Mouse (Mus musculus) MEL (cell line): ENCODE results near the gene 1700001O22Rik. TPM values are rescaled to one million over a fixed set of nuclear protein-coding genes. Genes with fewer than 3 reads are reported as not detected.
A peak's percentile ranks its signal among the peaks of the same experiment; 100 is the strongest.

Experiments used
- DNase-seq: peaks from one replicate; pipeline ENCODE4 v3.0.0; 2011; ENCODE audit warnings: low read depth, low spot score
- H3K27ac ChIP-seq: 2 replicates; pipeline ENCODE4 v1.5.1; 2012; ENCODE audit warnings: low read depth, mild to moderate bottlenecking, control low read depth, low read length, moderate library complexity; ENCODE audit not compliant: control insufficient read depth
- H3K27me3 ChIP-seq, 2 experiments: fragments of 150-350 bp in 1 of 2; sonication (generic) in 1 of 2; 2 replicates each; pipeline ENCODE4 v1.6.1; 2012; ENCODE audit warnings: low read length in 2 of 2, mild to moderate bottlenecking in 2 of 2, improper control_type of control experiment in 1 of 2, moderate library complexity in 1 of 2; ENCODE audit not compliant: insufficient read depth in 2 of 2, control insufficient read depth in 1 of 2
- H3K36me3 ChIP-seq, 2 experiments: 2 replicates each; pipeline ENCODE4 v1.6.1; 2012 to 2014; ENCODE audit warnings: low read length in 2 of 2, improper control_type of control experiment in 1 of 2, inconsistent platforms in 1 of 2, mild to moderate bottlenecking in 1 of 2; ENCODE audit not compliant: insufficient read depth in 2 of 2, control insufficient read depth in 1 of 2
- H3K4me1 ChIP-seq, 2 experiments: fragments of 150-350 bp in 1 of 2; sonication (generic) in 1 of 2; 2 replicates each; pipeline ENCODE4 v1.6.1; 2012; ENCODE audit warnings: low read length in 2 of 2, improper control_type of control experiment in 1 of 2, mild to moderate bottlenecking in 1 of 2; ENCODE audit not compliant: insufficient read depth in 2 of 2, control insufficient read depth in 1 of 2
- H3K4me3 ChIP-seq, 2 experiments: fragments of 150-350 bp in 1 of 2; sonication (generic) in 1 of 2; 2 replicates each; pipeline ENCODE4 v1.5.1; 2012; ENCODE audit warnings: low read depth in 2 of 2, low read length in 2 of 2, mild to moderate bottlenecking in 2 of 2, moderate library complexity in 2 of 2, control low read depth in 1 of 2, improper control_type of control experiment in 1 of 2; ENCODE audit not compliant: control insufficient read depth in 1 of 2, insufficient read depth in 1 of 2
- H3K79me2 ChIP-seq: 2 replicates; pipeline ENCODE4 v1.6.1; 2012; ENCODE audit warnings: mild to moderate bottlenecking, low read length, moderate library complexity; ENCODE audit not compliant: control insufficient read depth, poor library complexity, insufficient read depth
- H3K9ac ChIP-seq: 2 replicates; pipeline ENCODE4 v1.6.1; 2012; ENCODE audit warnings: low read depth, mild to moderate bottlenecking, control low read depth, low read length, moderate library complexity; ENCODE audit not compliant: control insufficient read depth, poor library complexity, severe bottlenecking
- H3K9me3 ChIP-seq: fragments of 150-350 bp; sonication (generic); replicated peaks from 2 replicates; pipeline ENCODE4 v1.6.1; 2012; ENCODE audit warnings: mild to moderate bottlenecking, low read length, improper control_type of control experiment, moderate library complexity; ENCODE audit not compliant: insufficient read depth
- BHLHE40 ChIP-seq: IDR thresholded peaks from 2 replicates; pipeline ENCODE4 v1.6.1; 2012; ENCODE audit warnings: low read depth, mild to moderate bottlenecking, inconsistent platforms, low read length, improper control_type of control experiment, borderline replicate concordance
- CHD1 ChIP-seq: IDR thresholded peaks from 2 replicates; pipeline ENCODE4 v1.6.1; 2012; ENCODE audit warnings: low read depth, mild to moderate bottlenecking, inconsistent platforms, low read length, improper control_type of control experiment
- CTCF ChIP-seq, 3 experiments: IDR thresholded peaks in 2 of 3; conservative IDR thresholded peaks in 1 of 3; 2 replicates each; pipeline ENCODE4 v1.5.1; 2011 to 2012; ENCODE audit warnings: low read length in 3 of 3, low read depth in 2 of 3, mild to moderate bottlenecking in 2 of 3, improper control_type of control experiment in 1 of 3, inconsistent platforms in 1 of 3, mixed read lengths in 1 of 3, moderate library complexity in 1 of 3; ENCODE audit not compliant: control insufficient read depth in 1 of 3, insufficient read depth in 1 of 3, poor library complexity in 1 of 3, severe bottlenecking in 1 of 3
- E2F4 ChIP-seq: IDR thresholded peaks from 2 replicates; pipeline ENCODE4 v1.6.1; 2011; ENCODE audit warnings: low read depth, low read length, improper control_type of control experiment, borderline replicate concordance
- EP300 ChIP-seq, 2 experiments: IDR thresholded peaks; 2 replicates each; pipeline ENCODE4 v1.6.1; 2011; ENCODE audit warnings: improper control_type of control experiment in 2 of 2, low read length in 2 of 2, low read depth in 1 of 2, mild to moderate bottlenecking in 1 of 2
- ETS1 ChIP-seq: IDR thresholded peaks from 2 replicates; pipeline ENCODE4 v1.6.1; 2012; ENCODE audit warnings: low read depth, mild to moderate bottlenecking, inconsistent platforms, low read length, improper control_type of control experiment, moderate library complexity
- GABPA ChIP-seq: IDR thresholded peaks from 2 replicates; pipeline ENCODE4 v1.6.1; 2012; ENCODE audit warnings: low read depth, mild to moderate bottlenecking, inconsistent platforms, low read length, improper control_type of control experiment, moderate library complexity
- HCFC1 ChIP-seq: IDR thresholded peaks from 2 replicates; pipeline ENCODE4 v1.6.1; 2012; ENCODE audit warnings: low read depth, mild to moderate bottlenecking, inconsistent platforms, low read length, improper control_type of control experiment, moderate library complexity
- KAT2A ChIP-seq: conservative IDR thresholded peaks from 2 replicates; pipeline ENCODE4 v1.6.1; 2012; ENCODE audit warnings: low read depth, low read length, improper control_type of control experiment, inconsistent platforms
- MAFK ChIP-seq: IDR thresholded peaks from 2 replicates; pipeline ENCODE4 v1.6.1; 2011; ENCODE audit warnings: low read depth, mild to moderate bottlenecking, low read length, improper control_type of control experiment, borderline replicate concordance
- MAX ChIP-seq: IDR thresholded peaks from 2 replicates; pipeline ENCODE4 v1.6.1; 2011; ENCODE audit warnings: low read length, improper control_type of control experiment
- MAZ ChIP-seq: IDR thresholded peaks from 2 replicates; pipeline ENCODE4 v1.6.1; 2012; ENCODE audit warnings: low read depth, mild to moderate bottlenecking, inconsistent platforms, low read length, improper control_type of control experiment
- MXI1 ChIP-seq: IDR thresholded peaks from 2 replicates; pipeline ENCODE4 v1.6.1; 2011; ENCODE audit warnings: mild to moderate bottlenecking, low read depth, low read length, improper control_type of control experiment
- MYC ChIP-seq: IDR thresholded peaks from 2 replicates; pipeline ENCODE4 v1.6.1; 2011; ENCODE audit warnings: low read depth, mild to moderate bottlenecking, low read length, improper control_type of control experiment, moderate library complexity
- NELFE ChIP-seq: IDR thresholded peaks from 2 replicates; pipeline ENCODE4 v1.6.1; 2011; ENCODE audit warnings: low read depth, low read length, improper control_type of control experiment
- NRF1 ChIP-seq: IDR thresholded peaks from 2 replicates; pipeline ENCODE4 v1.6.1; 2014; ENCODE audit warnings: low read depth, mild to moderate bottlenecking, inconsistent platforms, low read length, improper control_type of control experiment, moderate library complexity; ENCODE audit not compliant: poor library complexity, insufficient read depth, severe bottlenecking
- POLR2A ChIP-seq, 2 experiments: IDR thresholded peaks; 2 replicates each; pipeline ENCODE4 v1.6.1; 2011 to 2012; ENCODE audit warnings: low read length in 2 of 2, mild to moderate bottlenecking in 2 of 2, control low read depth in 1 of 2, improper control_type of control experiment in 1 of 2, low read depth in 1 of 2, moderate library complexity in 1 of 2; ENCODE audit not compliant: control insufficient read depth in 1 of 2, insufficient read depth in 1 of 2, poor library complexity in 1 of 2
- POLR2AphosphoS2 ChIP-seq: IDR thresholded peaks from 2 replicates; pipeline ENCODE4 v1.6.1; 2011; ENCODE audit warnings: low read length, improper control_type of control experiment
- POLR2AphosphoS5 ChIP-seq: IDR thresholded peaks from 2 replicates; pipeline ENCODE4 v1.6.1; 2012; ENCODE audit warnings: low read depth, borderline replicate concordance, mild to moderate bottlenecking, inconsistent platforms, low read length, moderate library complexity, mixed read lengths
- RCOR1 ChIP-seq: IDR thresholded peaks from 2 replicates; pipeline ENCODE4 v1.6.1; 2012; ENCODE audit warnings: low read depth, mild to moderate bottlenecking, inconsistent platforms, low read length, improper control_type of control experiment
- SIN3A ChIP-seq: IDR thresholded peaks from 2 replicates; pipeline ENCODE4 v1.6.1; 2012; ENCODE audit warnings: low read length, improper control_type of control experiment, inconsistent platforms
- TBP ChIP-seq: IDR thresholded peaks from 2 replicates; pipeline ENCODE4 v1.8.0; 2011; ENCODE audit warnings: low read depth, low read length, improper control_type of control experiment
- TCF12 ChIP-seq: IDR thresholded peaks from 2 replicates; pipeline ENCODE4 v1.6.1; 2014; ENCODE audit warnings: low read depth, mild to moderate bottlenecking, inconsistent platforms, low read length, improper control_type of control experiment, moderate library complexity
- UBTF ChIP-seq: IDR thresholded peaks from 2 replicates; pipeline ENCODE4 v1.6.1; 2012; ENCODE audit warnings: low read depth, mild to moderate bottlenecking, inconsistent platforms, low read length, improper control_type of control experiment, moderate library complexity, borderline replicate concordance; ENCODE audit not compliant: insufficient read depth
- USF1 ChIP-seq: IDR thresholded peaks from 2 replicates; pipeline ENCODE4 v1.6.1; 2014; ENCODE audit warnings: low read depth, mild to moderate bottlenecking, inconsistent platforms, low read length, improper control_type of control experiment, moderate library complexity
- USF2 ChIP-seq, 2 experiments: IDR thresholded peaks; 2 replicates each; pipeline ENCODE4 v1.6.1; 2011 to 2012; ENCODE audit warnings: improper control_type of control experiment in 2 of 2, low read length in 2 of 2, borderline replicate concordance in 1 of 2, inconsistent platforms in 1 of 2, low read depth in 1 of 2, mild to moderate bottlenecking in 1 of 2; ENCODE audit not compliant: insufficient read depth in 1 of 2
- ZC3H11A ChIP-seq: IDR thresholded peaks from 2 replicates; pipeline ENCODE4 v1.6.1; 2012; ENCODE audit warnings: low read depth, mild to moderate bottlenecking, inconsistent platforms, low read length, improper control_type of control experiment
- ZMIZ1 ChIP-seq: IDR thresholded peaks from 2 replicates; pipeline ENCODE4 v1.6.1; 2012; ENCODE audit warnings: low read depth, mild to moderate bottlenecking, inconsistent platforms, low read length, improper control_type of control experiment, moderate library complexity
- polyA plus RNA-seq, 2 experiments: library from polyadenylated mRNA; stranded (reverse) in 1 of 2; unstranded in 1 of 2; fragments of >175 nt in 1 of 2; fragments of >200 nt in 1 of 2; gene quantifications; 2 replicates each; pipeline versions ENCODE4 v1.2.1 to v1.2.4; 2012; ENCODE audit warnings: low replicate concordance in 2 of 2, low read depth in 1 of 2; ENCODE audit not compliant: insufficient read length in 2 of 2, insufficient read depth in 1 of 2, missing spikeins in 1 of 2
- total RNA-seq: library from RNA; depleted of rRNA; stranded (reverse); fragments of 300-350 nt; gene quantifications from 2 replicates; pipeline ENCODE4 v1.2.3, GENCODE M21; 2012

1700001O22Rik gene
- total and polyA plus RNA-seq, 3 experiments = 0.50 to 1.8 TPM; not detected in 1

GRCm38 (mm10) chr2:30808296-30808655 lies 4.8 kb upstream of the 1700001O22Rik start:
- Histone ChIP-seq H3K4me1 (peaks cover 2 to 9% of the 10 kb centered on the region in 2 experiments; a peak in 3 of 4 replicates), H3K4me3 (peak overlapping the region; percentile 90 to 96), H3K27ac (peak overlapping the region; percentile 32; the same call in 1 of the 2 replicates), H3K79me2 (peaks cover 32% of the 10 kb centered on the region), H3K36me3 (peaks cover 0 to 6% of the 10 kb centered on the region in 2 experiments; a peak in 2 of 4 replicates), H3K9ac (peak overlapping the region; percentile 88)
- no peak for DNase-seq
- TF ChIP-seq TBP = no peak
- TF ChIP-seq E2F4 = no peak
- TF ChIP-seq MXI1 = no peak
- 0 out of 2 replicates have a peak, but pooled peaks have one; percentile 1 for TF ChIP-seq USF1
- TF ChIP-seq, all 39 proteins: peak for 1
- Histone ChIP-seq H3K9me3 (no peaks in the 10 kb centered on the region), H3K27me3 (no peaks in the 10 kb centered on the region)

GRCm38 (mm10) chr2:30807648-30808295 lies 4.3 kb upstream of the 1700001O22Rik start, which contains the start of gene Ntmt1:
Gene Ntmt1 (plus strand): TSS chr2:30807826.
- H3K36me3 ChIP-seq = peaks cover 0 to 6% of the 10 kb centered on the region in 2 experiments; a peak in 2 of 4 replicates
- TF ChIP-seq POLR2A (IDR thresholded peaks at IDR 0.05; ENCODE audit: control insufficient read depth in 1 of 2, insufficient read depth in 1 of 2, low read depth in 1 of 2, low read length in 2 of 2, poor library complexity in 1 of 2) = peak; percentile 61 to 94
- TF ChIP-seq KAT2A = no peak
- TF ChIP-seq CHD1 = no peak
- 0 out of 2 replicates have a peak, but pooled peaks have one; percentile 22 for TF ChIP-seq TBP
- TF ChIP-seq HCFC1 = peak; percentile 39; the same call in 1 of the 2 replicates
- TF ChIP-seq ETS1 = no peak
- no peak for TF ChIP-seq E2F4
- peak; percentile 69 for TF ChIP-seq MYC
- TF ChIP-seq SIN3A = peak; percentile 60
- TF ChIP-seq MAX = peak; percentile 91
- TF ChIP-seq USF1 = peak; percentile 37; the same call in 1 of the 2 replicates
- no peak for TF ChIP-seq GABPA
- TF ChIP-seq MAFK = no peak
- peak in 1 of 2 experiments; percentile 14; a peak in 1 of 4 replicates for TF ChIP-seq EP300 (IDR thresholded peaks at IDR 0.05; ENCODE audit: low read depth in 1 of 2, low read length in 2 of 2)
- TF ChIP-seq NELFE = peak; percentile 88
- TF ChIP-seq POLR2AphosphoS5 = no peak
- peak; percentile 52; the same call in 1 of the 2 replicates for TF ChIP-seq MAZ
- no peak for TF ChIP-seq CTCF (IDR thresholded peaks at IDR 0.05 in 2 of 3, conservative IDR thresholded peaks at IDR 0.05 in 1 of 3; ENCODE audit: control insufficient read depth in 1 of 3, insufficient read depth in 1 of 3, low read depth in 2 of 3, low read length in 3 of 3, poor library complexity in 1 of 3, severe bottlenecking in 1 of 3)
- no peak for TF ChIP-seq BHLHE40
- TF ChIP-seq RCOR1 = no peak
- TF ChIP-seq NRF1 = peak; percentile 15; the same call in 1 of the 2 replicates
- peak; percentile 96 for TF ChIP-seq MXI1
- 0 out of 2 replicates have a peak, but pooled peaks have one; percentile 16 for TF ChIP-seq TCF12
- no peak for TF ChIP-seq UBTF
- no peak for TF ChIP-seq USF2 (IDR thresholded peaks at IDR 0.05; ENCODE audit: borderline replicate concordance in 1 of 2, insufficient read depth in 1 of 2, low read depth in 1 of 2, low read length in 2 of 2)
- peak; percentile 64; the same call in 1 of the 2 replicates for TF ChIP-seq ZMIZ1
- TF ChIP-seq POLR2AphosphoS2 = peak; percentile 80
- no peak for TF ChIP-seq ZC3H11A
- H3K4me3 ChIP-seq = peak within 1 kb of the TSS; percentile 90 to 96
- H3K27ac ChIP-seq = peak within 1 kb of the TSS; percentile 32; the same call in 1 of the 2 replicates
- peaks cover 32% of the 10 kb centered on the region for H3K79me2 ChIP-seq
- DNase-seq = peak; percentile 99
- no peaks in the 10 kb centered on the region for H3K9me3 ChIP-seq
- H3K9ac ChIP-seq = peak within 1 kb of the TSS; percentile 88
- H3K4me1 ChIP-seq = peaks cover 2 to 9% of the 10 kb centered on the region in 2 experiments; a peak in 3 of 4 replicates
- no peaks in the 10 kb centered on the region for H3K27me3 ChIP-seq
